Mouse (Mus musculus) brain, adult 2 months (tissue): ENCODE results near the gene Tmem88.

Experiments used
- DNase-seq: peaks from one replicate; pipeline ENCODE4 v3.0.0; 2011; ENCODE audit warnings: low read depth, low spot score

Tmem88 gene

DNA sequence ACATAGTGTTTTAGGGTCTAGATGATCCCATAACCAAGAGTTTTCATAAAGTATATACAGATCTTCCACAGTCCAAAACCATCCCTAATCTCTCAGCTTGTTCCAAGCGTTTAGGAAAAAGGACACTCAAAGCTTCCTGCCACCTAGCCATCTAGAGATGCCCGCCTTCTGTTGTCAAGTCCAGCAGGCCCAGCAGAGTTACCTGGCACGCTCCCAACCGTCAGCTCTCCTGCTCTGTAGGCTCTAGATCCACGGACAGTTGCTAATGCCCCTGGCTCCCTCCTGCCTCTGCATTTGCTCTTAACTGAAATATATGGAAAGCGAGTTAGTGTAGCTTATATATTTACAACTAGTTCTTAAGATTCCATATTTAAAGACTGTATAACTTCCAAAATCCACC, 16.7 kb downstream of the Tmem88 start:
- peak; percentile 81 for DNase-seq

DNA sequence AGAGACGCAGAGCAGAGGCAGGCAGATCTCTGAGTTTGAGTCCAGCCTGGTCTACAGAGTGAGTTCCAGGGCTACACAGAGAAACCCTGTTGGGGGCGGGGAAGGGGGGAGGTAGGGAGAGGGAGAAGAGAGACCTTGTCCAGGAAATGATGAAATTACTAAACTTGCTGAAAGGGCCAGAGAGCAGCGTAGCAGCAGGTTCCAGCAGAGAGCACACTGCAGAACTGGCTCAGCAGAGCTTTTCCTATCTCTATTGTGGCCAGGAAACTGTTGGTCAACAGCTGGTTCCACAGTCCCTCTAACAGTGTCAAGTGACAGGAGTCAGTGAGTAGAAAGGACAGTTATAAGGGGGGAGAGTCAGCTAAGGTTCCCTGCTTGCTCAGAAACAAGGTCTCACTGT, 18.4 kb downstream of the Tmem88 start:
- DNase-seq = no peak

DNA sequence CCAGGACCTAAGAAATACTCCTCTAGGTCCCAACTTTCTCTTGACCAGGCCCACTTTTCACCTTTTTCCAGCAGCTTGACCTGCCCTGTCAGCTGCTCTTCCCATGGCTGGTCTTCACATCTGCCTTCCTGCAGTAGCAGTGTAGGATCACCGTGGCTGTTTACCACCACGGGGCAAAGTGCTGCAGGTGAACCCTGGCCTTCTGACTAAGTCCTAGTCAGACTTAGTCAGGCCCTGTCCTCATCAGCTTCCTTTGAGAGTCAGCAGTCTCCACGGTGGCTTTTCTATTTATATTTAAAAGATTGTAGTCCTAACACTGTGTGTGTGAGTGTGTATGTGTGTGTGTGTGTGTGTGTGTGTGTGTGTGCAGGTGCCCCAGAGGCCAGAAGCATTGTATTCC, 20.3 kb downstream of the Tmem88 start:
- DNase-seq = no peak

DNA sequence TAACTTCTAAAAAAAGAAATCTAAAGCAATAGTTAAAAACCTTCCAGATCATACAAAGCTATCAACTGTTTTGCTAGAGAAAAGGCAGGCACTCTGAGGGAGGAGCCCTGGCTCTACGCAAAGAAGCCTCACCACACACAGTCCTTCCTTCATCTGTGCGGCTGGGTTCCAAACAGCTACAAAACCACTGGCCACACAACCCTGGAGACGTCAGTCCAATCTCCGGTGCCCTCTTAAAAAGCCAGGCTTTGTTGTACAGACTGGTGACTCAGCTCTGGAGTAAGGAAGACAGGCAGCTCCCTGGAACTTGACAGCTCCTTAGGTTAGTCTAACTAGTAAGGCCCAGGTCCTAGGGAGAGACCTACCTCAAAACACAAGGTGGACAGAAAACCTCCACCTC, 22.4 kb downstream of the Tmem88 start:
- no peak for DNase-seq

DNA sequence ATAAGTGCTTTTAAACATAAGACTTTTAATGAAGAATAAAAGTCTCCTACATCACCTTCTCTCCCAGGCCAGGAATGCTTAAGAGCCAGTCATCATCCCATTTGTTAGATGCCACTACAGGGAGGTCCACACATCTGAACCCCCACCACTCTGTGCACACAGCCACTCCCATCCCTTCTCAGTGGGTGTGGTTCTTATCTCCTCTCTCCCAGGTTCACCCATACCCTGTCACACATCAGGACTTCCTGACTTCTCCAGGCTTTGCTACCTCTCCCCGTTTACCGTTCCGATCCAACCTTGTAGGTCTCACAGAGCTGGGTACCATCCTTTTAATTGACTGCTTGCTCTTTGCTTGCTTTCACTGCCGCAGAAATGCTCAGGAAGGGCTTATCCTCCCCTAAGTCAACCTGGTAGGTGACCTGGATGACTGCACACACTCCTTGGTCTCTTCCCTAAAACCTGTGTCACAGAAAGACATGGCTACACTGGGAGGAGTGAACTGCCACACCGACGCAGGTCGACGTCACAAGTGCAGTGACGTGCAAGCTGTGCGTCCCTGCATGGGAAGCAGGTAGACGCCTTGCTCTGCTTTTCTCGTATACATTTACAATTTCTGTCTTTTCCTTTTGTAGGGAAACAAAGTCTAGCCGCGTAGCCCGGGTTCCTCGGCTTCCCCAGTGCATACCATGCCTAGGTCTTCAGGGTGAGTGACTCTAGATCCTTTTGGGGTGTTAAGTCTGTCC, 24.6 kb downstream of the Tmem88 start:
- DNase-seq = no peak

DNA sequence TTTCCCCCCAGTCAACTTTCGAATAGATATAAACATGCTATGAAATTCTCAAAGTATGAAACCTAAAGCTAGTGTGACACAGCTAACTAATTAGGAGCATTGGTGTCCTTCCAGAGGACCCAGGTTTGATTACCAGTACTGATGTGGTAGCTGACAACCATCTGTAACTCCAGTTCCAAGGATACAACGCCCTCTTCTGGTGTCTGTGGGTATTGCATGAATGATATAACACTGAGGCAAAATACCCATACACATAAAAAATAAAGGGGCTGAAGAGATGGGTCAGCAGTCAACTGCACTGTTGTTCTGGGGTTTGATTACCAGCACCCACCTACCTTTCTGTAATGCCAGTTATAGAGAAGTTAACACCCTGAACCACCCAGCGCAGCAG, 25.3 kb downstream of the Tmem88 start:
- peak; percentile 12 for DNase-seq

DNA sequence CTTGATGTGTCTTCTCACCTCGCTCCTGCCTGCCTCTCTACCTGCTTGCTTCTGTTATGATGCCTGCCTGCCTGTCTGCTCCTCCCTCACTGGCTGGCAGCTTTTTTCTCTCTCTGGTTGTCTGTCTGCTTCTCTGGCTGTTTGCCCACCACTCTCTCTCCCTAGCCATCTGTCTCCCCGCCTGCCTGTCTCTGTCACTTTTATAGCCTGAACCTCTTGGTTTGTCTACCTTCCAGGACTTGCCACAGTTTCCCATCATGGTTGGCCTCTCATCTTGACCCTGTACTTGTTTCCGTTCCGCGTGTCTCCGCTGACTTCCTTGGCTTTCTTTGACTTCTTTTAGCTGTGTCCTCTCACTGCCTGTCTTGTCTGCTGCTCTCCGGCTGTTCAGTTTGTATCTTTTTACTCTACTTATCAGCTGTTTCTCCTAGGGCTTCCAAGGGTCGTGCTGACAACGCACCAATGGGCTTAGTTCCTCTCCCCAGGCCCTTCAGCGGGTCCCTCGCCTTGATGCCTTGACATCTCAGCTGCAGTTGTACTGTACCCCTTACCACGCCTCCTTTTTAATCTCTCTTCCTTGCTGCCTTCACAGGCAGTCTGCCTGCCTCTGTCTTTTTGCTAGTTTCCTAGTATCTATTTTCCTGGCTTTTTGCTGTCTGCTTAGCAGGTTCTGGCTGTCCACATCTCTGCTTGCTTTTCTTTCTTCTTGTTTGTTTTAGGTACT, 25.8 kb downstream of the Tmem88 start:
- peak; percentile 97 for DNase-seq

DNA sequence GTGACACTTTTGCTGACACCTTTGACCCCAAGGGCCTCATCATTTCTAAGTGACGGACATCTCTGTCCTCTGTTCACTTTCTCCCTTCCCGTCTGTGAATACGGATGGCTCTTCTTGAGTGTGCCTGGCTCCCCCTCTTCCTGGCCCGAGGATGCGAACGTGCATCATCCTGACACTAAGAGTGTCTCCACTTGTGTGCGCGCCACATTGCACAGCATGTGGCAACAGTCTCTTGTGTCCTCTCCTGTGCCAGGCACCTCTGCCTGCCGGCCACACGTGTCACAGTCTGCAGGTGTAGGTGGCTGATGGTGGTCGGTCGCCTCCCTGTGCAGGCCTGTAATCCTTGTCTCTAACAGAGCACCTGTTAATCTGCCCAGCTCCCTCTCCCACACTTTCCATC, 26.4 kb downstream of the Tmem88 start:
- DNase-seq = no peak

DNA sequence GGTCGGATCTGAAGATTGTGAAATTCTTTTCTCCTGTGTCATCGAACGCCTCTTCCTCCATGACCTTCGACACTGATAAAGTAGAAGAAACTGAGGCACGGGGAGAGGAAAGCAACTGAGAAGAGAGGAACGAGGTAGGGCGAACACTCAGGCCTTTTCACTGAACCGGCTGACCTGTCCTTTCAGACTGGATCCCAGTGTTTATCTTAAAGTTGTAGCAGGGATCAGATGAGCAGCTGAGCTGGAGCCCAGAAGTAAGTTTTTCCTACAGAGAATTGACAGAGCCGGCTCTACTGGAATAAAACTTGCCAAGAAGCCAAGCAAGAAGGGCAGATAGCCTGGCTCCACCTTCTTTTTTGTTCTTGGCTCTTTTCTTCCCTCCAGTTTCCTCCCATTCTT, 27.2 kb downstream of the Tmem88 start:
- no peak for DNase-seq

DNA sequence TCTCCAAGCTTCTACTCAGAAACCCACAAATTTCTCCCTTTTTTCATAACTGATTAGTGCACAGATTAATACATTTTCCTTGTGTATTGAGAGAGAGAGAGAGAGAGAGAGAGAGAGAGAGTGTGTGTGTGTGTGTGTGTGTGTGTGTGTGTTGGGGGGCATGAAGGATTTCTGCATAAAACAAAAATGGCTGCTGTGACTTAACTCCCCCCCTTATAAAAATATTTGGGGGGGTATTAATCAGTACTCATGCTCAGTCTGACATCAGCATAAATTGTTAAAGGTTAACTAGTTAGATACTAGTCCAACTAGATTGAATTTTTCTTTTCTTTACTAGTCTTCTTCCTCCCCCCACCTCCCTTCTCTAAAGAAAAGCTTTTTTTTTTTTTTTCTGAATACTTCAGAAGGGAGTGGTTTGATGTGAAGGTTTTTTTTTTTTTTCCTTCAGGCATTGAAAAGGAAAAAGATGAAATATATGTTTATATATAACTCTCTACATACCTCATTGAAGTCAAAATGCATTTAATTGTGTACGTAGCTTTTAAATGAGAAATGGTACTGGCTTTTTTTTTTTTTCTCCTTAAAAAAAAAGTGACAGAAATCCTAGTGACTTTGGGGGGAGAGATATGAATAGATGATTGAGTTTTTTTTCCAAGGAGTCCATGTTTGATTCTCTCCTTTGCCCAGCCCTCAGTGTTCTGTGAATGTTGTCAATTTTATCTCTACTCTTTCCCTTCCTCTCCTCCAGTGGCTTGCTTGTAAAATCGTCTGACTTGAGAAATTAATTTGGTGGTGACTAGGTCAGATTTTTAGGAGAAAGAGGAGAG, 27.8 kb downstream of the Tmem88 start:
- no peak for DNase-seq

DNA sequence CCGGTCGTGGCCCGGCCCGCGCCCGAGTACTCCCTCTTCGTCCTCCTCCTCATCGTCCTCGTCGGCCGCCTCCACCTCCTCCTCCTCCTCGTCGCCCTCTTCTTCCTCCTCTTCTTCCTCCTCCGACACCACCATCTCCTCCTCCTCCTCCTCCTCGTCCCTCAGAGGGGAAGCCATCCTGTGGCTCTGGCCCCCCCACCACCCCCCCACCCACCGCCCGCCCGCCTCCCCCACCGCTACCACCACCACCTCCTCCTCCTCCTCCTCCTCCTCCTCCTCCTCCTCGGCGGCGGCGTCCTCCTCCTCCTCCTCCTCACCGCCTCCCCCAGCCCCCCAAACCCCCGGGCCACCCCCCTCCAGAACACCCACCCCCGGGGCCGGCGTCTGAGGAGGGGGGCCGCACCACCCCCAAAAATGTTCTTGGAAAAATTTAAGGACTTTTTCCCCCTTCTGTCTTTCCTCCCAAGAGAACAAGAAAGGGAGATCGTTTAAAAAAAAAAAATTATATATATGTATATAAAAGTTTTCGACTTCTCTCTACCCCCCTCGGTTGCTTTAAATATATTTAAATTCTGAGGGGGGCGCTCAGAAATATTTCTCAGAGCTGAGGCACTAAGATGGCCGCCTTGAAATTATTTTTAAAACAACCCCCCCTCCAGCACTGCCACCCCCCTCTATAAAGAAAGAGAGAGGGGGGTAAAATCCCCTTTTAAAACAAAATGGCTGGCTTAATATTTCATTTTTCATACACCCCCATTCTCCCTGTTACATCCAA, 28.6 kb downstream of the Tmem88 start, which contains the start of gene Chd3:
TSS of gene Chd3 (minus strand) at position 192 of the 775 bp plus-strand sequence.
- DNase-seq = peak; percentile 27

DNA sequence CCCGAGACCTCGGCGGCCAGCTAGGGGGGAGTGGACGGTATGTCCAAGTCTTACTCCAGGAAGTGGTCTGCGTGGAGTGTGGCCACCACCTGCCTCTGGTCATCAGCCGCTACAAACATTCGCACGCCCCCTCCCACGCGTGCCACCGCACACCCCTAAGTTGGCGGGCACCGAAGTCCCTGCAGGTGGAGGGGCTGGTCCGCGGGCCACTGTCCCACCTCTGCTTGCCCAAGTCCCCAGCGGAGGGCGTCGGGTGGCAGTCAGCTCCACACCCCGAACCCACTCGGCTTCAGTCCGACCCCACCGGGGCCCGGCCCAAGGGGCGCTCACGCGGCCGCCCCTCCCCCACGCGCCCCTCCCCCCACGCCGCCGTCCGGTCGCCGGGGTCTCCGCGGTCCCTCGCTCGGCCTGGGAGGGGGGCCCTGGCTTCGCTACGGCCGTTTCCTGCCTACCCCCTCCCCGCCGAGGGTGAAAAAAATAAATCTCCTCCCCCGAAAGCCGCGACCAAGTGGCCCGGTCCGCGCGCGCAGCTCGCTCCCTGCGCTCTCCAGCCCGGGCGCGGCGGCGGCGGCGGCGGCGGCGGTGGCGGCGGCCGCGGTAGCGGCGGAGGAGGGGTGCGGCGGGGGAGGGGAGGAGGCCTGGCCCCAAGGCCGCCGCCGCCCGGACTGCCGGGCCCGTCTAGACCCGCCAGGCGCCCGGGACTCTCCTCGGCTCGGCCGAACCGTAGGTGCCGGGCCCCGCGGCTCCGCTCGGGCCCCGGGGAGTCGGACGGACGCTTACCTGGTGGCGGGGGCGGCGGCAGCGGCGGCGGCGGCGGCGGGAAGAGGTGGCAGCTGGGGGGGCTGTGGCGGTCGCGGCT, 29.4 kb downstream of the Tmem88 start:
- peak; percentile 36 for DNase-seq

DNA sequence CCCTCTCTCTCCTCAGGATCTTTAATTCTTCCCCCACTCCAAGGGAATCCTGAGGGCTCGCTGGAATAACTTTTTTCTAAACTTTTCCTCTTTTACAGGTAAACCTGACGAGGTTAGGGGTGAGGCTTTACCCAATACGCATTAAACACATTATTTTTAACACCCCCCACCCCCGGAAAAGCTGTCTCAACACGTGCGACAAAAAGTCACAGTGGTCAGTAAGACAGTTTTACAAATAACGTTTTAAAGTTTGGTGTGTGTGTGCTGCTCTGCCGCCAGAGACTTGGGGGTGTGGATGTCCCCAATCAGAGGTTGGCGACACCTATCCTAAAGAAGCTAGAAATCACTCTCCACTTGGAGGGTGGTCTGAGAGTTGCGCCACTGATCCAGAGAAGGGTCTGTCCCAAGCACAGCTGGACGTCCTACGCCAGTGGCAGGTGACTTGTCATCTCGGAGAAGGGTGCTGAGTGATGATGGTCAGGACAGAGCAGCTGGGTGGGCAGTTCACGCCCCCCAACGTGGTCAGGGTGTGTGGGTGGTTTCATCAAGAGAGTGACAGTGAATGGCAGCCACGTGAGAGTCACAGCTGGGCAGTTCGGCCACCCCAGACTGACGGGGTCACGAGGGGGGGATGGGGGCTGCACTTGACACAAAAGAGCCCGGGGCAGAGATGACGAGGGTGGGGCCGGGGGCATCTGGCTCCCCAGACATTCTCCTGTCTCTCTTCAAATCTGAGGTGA, 30.2 kb downstream of the Tmem88 start:
- DNase-seq = peak; percentile 24

DNA sequence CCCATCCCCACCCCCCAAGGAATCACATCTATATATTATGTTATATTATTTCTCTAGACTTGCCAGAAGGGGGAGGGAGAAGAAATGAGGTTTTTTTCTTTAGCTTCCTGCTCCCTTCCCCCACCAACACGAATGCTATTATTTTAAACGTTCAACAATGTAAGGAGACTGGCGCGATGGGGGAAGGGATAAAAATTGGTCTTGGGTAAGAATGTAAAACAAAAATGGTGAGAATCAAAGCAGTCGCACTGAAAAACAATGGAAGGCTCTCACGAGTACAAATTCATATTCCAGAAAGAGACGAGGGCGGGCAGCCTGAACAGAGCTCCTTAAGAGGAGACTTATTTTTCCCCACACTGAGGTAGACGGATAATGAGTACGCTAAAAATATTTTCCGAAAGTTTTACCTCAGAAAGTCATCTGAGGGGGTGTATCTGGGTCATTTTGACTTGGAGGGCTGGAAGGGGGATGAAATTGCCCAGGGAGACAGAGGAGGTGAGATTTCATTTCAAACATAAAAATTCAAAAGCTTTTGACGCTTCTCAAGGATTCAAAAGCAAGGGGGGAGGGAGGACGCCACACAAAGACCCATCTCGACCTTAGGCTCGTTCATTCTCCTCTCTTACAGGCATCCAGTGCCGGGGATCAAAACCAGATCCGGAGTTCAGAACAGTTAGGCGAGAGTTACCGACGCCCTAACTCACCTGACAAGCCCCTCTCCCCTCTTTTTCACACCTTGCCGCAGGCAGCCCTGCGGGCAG, 31.0 kb downstream of the Tmem88 start:
- peak; percentile 75 for DNase-seq

DNA sequence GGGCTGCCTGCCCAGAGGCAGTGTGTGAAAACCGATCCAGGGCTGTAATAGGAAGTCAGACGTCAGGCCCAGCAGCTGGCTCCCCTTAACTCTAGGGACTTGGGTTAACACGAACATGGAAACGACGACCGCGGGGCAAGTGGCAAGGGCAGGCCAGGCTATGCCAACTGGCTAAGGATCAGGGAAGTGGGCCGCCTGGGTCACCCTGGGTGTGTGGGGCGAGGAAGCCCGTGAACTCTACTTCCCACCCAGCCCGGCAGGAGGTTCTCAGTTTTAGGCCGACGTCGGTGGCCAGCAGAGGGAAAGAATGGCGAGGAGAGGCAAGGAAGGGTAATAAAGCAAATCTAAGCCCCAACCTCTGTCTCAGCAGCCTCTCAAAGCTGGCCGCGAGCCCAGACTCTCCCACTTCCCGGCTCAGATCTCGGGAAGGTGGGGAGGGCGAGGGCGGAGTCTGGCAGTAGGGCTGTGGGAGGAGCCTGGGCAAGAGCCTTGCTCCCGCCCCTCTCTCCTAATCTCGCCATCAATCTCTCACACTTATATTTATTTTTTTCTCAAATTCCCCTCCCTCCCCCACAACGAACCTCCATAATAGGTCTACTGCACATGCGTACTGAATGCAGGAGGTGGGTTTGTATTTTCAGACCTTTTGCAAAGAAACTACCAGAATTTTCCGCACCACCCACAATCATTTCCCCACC, 31.7 kb downstream of the Tmem88 start:
- peak; percentile 97 for DNase-seq

DNA sequence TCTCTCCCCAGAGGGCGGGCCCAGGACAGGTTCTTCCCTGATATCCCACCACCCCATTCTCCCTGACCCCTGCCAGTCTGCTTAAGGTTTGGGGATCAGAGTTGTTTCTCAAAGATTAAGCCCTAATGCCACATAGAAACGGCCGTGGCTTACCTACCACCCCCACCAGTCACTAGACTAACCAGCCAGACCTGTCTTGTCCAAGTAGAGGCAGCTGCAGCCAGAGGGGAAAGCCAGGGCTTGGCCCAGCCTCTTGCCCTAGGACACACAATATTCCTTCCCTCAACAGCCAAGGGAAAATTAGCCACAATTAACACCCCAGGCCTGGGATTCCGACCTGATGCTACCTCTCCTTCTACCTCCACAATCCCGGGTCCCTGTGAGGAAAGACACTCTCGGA, 32.3 kb downstream of the Tmem88 start:
- DNase-seq = no peak

DNA sequence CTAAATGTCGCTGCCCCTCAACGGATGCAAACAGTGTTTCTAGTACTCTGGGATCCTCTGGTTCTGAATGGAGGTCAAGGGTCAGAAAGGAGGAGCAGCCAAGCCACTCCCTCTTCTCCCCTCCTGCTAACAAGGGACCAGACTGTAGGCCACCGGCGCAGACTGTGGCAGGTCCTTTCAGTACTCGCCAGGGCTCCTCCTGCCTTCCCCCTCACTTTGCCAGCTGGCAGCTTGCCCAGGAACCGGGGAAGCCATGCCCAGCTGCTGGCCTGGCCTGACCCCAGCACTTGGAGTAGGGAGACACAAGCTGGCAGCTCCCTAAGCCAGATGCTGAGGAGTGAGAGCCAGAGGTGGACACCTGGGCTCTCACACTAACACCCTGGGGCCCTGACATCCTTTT, 33.1 kb downstream of the Tmem88 start:
- DNase-seq = peak; percentile 96

DNA sequence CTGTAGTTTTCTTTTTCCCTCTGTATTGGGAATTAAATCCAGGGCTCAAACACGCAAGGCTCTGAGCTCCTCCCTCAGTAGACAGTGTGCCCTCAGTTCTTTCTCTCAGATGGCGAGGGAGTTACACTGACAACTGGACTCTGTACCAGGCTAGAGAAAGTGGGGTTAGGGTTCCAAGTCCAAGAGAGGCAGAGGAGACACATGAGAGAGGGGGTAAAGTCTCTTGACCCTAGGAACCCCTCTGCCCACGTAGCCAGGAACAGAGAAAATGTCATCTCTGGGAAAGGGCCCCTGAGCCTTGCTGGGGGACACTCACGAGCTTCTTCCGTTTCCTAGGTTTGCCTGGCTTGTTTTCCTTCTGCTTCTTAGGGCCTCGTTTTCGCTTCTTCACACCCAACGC, 33.7 kb downstream of the Tmem88 start:
- DNase-seq = no peak

DNA sequence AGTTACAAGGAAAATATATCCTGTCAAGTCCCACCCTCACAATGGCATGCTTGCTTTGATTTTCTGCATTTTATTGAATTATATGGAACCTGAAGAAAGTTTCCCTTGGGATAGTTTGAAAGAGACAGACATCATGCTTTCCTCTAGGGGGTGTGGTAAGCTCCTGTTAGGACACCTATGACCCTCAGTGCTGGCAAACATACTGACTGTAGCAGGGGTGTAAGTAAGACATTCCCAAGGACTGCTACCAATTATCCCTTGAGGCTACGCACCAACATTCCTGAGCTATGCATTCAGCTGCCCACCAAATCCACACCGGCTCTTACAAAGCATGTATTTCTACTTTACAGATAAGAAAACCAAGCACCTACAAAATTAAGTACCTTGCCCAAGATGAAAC, 35.6 kb downstream of the Tmem88 start:
- no peak for DNase-seq
